Mouse (Mus musculus) heart, postnatal 0 days (tissue): ENCODE results near the gene Ess2.

ENCODE experiments used
- CTCF ChIP-seq: IDR thresholded peaks from 2 replicates; pipeline ENCODE4 v1.5.1; 2016; ENCODE audit warnings: antibody characterized with exemption, control low read depth, low read depth
- EP300 ChIP-seq: IDR thresholded peaks from 2 replicates; pipeline ENCODE4 v1.6.1; 2016; ENCODE audit warnings: antibody characterized with exemption, low read depth

DNA sequence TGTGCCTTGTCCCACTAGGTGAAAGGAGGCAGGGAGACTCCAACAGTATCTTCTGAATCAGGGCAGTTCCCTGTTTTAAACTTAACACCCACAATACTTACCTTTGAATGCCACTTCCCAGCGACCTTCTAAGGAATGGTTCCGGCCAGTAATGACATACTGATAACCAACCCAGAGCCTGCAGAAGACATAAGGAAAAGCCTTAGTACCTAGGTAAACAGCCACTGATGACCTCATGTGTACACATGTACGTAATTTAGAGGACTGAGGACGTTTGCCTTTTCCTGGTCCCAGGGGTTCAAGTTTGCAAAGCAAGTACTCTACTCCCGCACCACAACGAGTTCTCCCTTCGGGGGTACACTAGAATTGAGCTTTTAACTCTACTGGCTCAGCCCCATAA is 54.0 kb downstream of the Ess2 start:
- TF ChIP-seq EP300, result no peak
- no peak for TF ChIP-seq CTCF
